Mouse (Mus musculus) brain, embryonic 14.5 days (tissue): Measurements from ENCODE around the gene Cyyr1.

Experiments
- CTCF ChIP-seq: fragments of 200-500 bp; IDR thresholded peaks from 2 replicates; pipeline ENCODE4 v1.5.1; 2012; ENCODE audit warnings: inconsistent platforms, mild to moderate bottlenecking, moderate library complexity, borderline replicate concordance; ENCODE audit not compliant: insufficient read depth, insufficient read length; ENCODE audit errors: extremely low read depth
- POLR2A ChIP-seq: fragments of 200-500 bp; IDR thresholded peaks from 2 replicates; pipeline ENCODE4 v1.6.1; 2012; ENCODE audit warnings: mild to moderate bottlenecking, inconsistent platforms, borderline replicate concordance; ENCODE audit not compliant: poor library complexity, insufficient read depth, insufficient read length, severe bottlenecking; ENCODE audit errors: extremely low read depth

DNA sequence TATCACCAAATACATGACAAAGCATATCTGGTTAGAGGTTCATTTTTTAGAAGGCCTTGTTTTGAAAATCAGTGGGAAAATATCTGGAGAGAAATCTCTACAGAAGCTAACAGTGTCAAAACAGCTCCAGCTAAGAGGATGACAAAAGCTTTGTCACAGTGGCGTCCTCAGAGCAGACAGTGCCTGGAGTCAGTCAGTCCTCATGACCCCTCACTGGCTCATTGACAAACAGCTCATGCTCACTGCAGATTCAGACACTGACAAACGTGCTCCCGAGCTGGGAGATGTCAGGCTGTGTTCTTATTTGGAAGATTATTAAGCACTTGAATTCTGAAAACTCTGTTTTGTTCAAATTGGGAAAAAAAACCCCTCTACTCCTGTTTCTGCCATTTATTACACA lies 124.0 kb downstream of the Cyyr1 start:
- TF ChIP-seq CTCF = no peak
- TF ChIP-seq POLR2A = no peak
